Mouse (Mus musculus) adrenal gland, postnatal 4 days (tissue): Measurements from ENCODE around the gene Tbcd. TPM values are rescaled to one million over a fixed set of nuclear protein-coding genes. Genes with fewer than 3 reads are reported as not detected.

Experiments
- DNase-seq, 2 experiments: peaks; one replicate each; pipeline ENCODE4 v3.0.0; 2021 to 2022; ENCODE audit warnings: low spot score in 2 of 2, mixed read lengths in 2 of 2
- total RNA-seq, 2 experiments: library from RNA; stranded (reverse); gene quantifications; 2 replicates each; pipeline ENCODE4 v1.2.3; 2021

Tbcd gene
- total RNA-seq, 2 experiments from 2014 or later = 45.0 to 46.3 TPM

- DNase-seq = peak; percentile 52 to 69
Measured at GRCm38 (mm10) chr11:121475699-121476415, 24.1 kb downstream of the Tbcd start.

GRCm38 (mm10) chr11:121479476-121480203, 27.9 kb downstream of the Tbcd start:
- DNase-seq = no peak

GRCm38 (mm10) chr11:121481129-121481528, 29.4 kb downstream of the Tbcd start:
- no peak for DNase-seq

GRCm38 (mm10) chr11:121485882-121486281, 34.1 kb downstream of the Tbcd start:
- DNase-seq = no peak

- DNase-seq = no peak
Measured at GRCm38 (mm10) chr11:121490651-121491050, 38.9 kb downstream of the Tbcd start.

- DNase-seq = no peak
Measured at GRCm38 (mm10) chr11:121500595-121500994, 48.8 kb downstream of the Tbcd start.

- no peak for DNase-seq
Measured at GRCm38 (mm10) chr11:121501525-121501924, 49.8 kb downstream of the Tbcd start.

- DNase-seq = no peak
Measured at GRCm38 (mm10) chr11:121502000-121502860, 50.5 kb downstream of the Tbcd start.

GRCm38 (mm10) chr11:121508478-121508877, 56.7 kb downstream of the Tbcd start:
- no peak for DNase-seq

GRCm38 (mm10) chr11:121510512-121511246, 58.9 kb downstream of the Tbcd start:
- no peak for DNase-seq

- no peak for DNase-seq
Measured at GRCm38 (mm10) chr11:121512896-121513572, 61.3 kb downstream of the Tbcd start.

GRCm38 (mm10) chr11:121515996-121516395, 64.2 kb downstream of the Tbcd start:
- no peak for DNase-seq

- no peak for DNase-seq
Measured at GRCm38 (mm10) chr11:121516906-121517305, 65.2 kb downstream of the Tbcd start.

GRCm38 (mm10) chr11:121517687-121518465, 66.1 kb downstream of the Tbcd start:
- DNase-seq = peak in 1 of 2 experiments; percentile 12

- no peak for DNase-seq
Measured at GRCm38 (mm10) chr11:121519131-121519530, 67.4 kb downstream of the Tbcd start, which contains the start of gene Zfp750. Zfp750 (minus strand) TSS chr11:121519333.

GRCm38 (mm10) chr11:121519703-121520102, 68.0 kb downstream of the Tbcd start:
- DNase-seq = no peak

GRCm38 (mm10) chr11:121520761-121521160, 69.0 kb downstream of the Tbcd start:
- DNase-seq = no peak

- no peak for DNase-seq
Measured at GRCm38 (mm10) chr11:121522156-121522762, 70.5 kb downstream of the Tbcd start.

GRCm38 (mm10) chr11:121524191-121524590, 72.4 kb downstream of the Tbcd start:
- DNase-seq = no peak
